Comparison of ENCODE assay signal across 26 mouse cellular contexts in the genomic region with DNA sequence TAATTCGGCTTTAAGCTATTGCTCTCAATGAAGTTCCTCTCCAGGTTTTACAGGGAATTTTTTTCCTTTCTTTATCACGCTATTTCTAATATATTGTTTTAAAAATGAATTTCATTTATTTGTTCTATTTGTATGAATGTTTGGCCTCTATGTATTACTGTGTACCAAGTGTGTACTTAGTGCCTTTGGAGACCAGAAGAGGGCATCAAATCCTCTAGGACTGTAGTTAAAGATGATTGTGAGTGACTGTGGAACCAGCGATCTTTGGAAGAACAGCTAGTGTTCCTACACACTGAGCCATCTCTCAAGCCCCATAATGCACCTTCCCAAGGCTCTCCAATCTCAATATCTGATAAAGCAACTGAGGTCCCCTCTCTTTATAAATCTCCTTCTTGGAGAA.
DNase-seq lines count a peak whose midpoint lies in the region; ATAC-seq and TF ChIP-seq lines count a peak whose summit lies in the region.
"Had no signal": no experiment of that assay in that cellular context is flagged by ENCODE, and none has a peak within 500 bp of the region (broad histone marks: within the 10 kb centered on the region; RNA-seq: fewer than 3 reads in every experiment).

No protein-coding gene starts in this region.

- WGBS in kidney, postnatal 0 days = 86% methylated on average over 3 of the region's 3 CpGs
- WGBS in midbrain, postnatal 0 days = 78% methylated on average over 3 of the region's 3 CpGs
- 78% methylated on average over 3 of the region's 3 CpGs for WGBS in midbrain, embryonic 15.5 days

- ATAC-seq in kidney, postnatal 0 days (replicated peaks; ENCODE audit: low FRiP score, low read depth) = no peak
- ATAC-seq in midbrain, postnatal 0 days (ENCODE audit: low FRiP score) = no peak
- no peak for ATAC-seq in midbrain, embryonic 15.5 days (replicated peaks)
- ATAC-seq: activated CD4-positive, CD25-positive, alpha-beta regulatory T cell, adult 4 months; forebrain, embryonic 14.5 days; intestine, postnatal 0 days had no signal

- no peak overlapping the region for H3K4me2 ChIP-seq in kidney, postnatal 0 days (ENCODE audit: low read length)
- H3K4me2 ChIP-seq in midbrain, postnatal 0 days (ENCODE audit: low read depth, low read length, poor library complexity, severe bottlenecking) = no peak overlapping the region
- H3K4me2 ChIP-seq in midbrain, embryonic 15.5 days = no peak overlapping the region
- H3K4me2 ChIP-seq: embryonic facial prominence, embryonic 12.5 days; embryonic facial prominence, embryonic 15.5 days; heart, embryonic 13.5 days; hindbrain, embryonic 12.5 days; hindbrain, embryonic 15.5 days had no signal

- DNase-seq in kidney, postnatal 0 days (ENCODE audit: low spot score) = no peak
- no peak for DNase-seq in kidney, postnatal 36 days
- no peak for DNase-seq in midbrain, postnatal 0 days (ENCODE audit: low spot score)
- peak; percentile 31 for DNase-seq in NIH3T3 (ENCODE audit: low read depth)
- no peak for DNase-seq in retina, embryonic 14.5 days (ENCODE audit: low spot score)
- no peak for DNase-seq in cerebellum, adult 18-20 months
- DNase-seq: adrenal gland, adult 8-10 months; adrenal gland, postnatal 25 days; cerebellum, adult 2 months; cerebellum, adult 9-11 months; cerebellum, postnatal 25 days; gastrocnemius, adult 2 months; gastrocnemius, postnatal 14 days; heart, adult 18-20 months; heart, postnatal 14 days had no signal

- TF ChIP-seq CTCF in kidney, postnatal 0 days (IDR thresholded peaks at IDR 0.05; ENCODE audit: low read depth) = peak; percentile 17; the same call in 1 of the 2 replicates
- TF ChIP-seq CTCF in midbrain, postnatal 0 days (IDR thresholded peaks at IDR 0.05) = 0 out of 2 replicates have a peak, but pooled peaks have one; percentile 3

- no peaks in the 10 kb centered on the region for H3K36me3 ChIP-seq in kidney, postnatal 0 days (ENCODE audit: insufficient read depth, low read length)
- H3K36me3 ChIP-seq in midbrain, postnatal 0 days (ENCODE audit: insufficient read depth, low read length) = no peaks in the 10 kb centered on the region
- no peaks in the 10 kb centered on the region for H3K36me3 ChIP-seq in midbrain, embryonic 15.5 days (replicated peaks)
- H3K36me3 ChIP-seq: embryonic facial prominence, embryonic 12.5 days; embryonic facial prominence, embryonic 15.5 days; G1E; heart, embryonic 10.5 days; heart, embryonic 13.5 days; hindbrain, embryonic 12.5 days; hindbrain, embryonic 15.5 days had no signal

- H3K27me3 ChIP-seq in kidney, postnatal 0 days (ENCODE audit: insufficient read depth, low read length) = no peaks in the 10 kb centered on the region
- H3K27me3 ChIP-seq in midbrain, postnatal 0 days (ENCODE audit: insufficient read depth, low read length) = no peaks in the 10 kb centered on the region
- no peaks in the 10 kb centered on the region; the same call in 1 of the 2 replicates for H3K27me3 ChIP-seq in midbrain, embryonic 15.5 days (replicated peaks)
- H3K27me3 ChIP-seq: embryonic facial prominence, embryonic 12.5 days; embryonic facial prominence, embryonic 15.5 days; heart, embryonic 13.5 days; hindbrain, embryonic 12.5 days; hindbrain, embryonic 15.5 days had no signal

- H3K4me1 ChIP-seq in kidney, postnatal 0 days (replicated peaks; ENCODE audit: insufficient read depth, low read length) = no peaks in the 10 kb centered on the region
- H3K4me1 ChIP-seq in midbrain, postnatal 0 days (ENCODE audit: insufficient read depth, low read length) = no peaks in the 10 kb centered on the region
- no peaks in the 10 kb centered on the region for H3K4me1 ChIP-seq in midbrain, embryonic 15.5 days
- H3K4me1 ChIP-seq: embryonic facial prominence, embryonic 12.5 days; embryonic facial prominence, embryonic 15.5 days; heart, embryonic 10.5 days; heart, embryonic 13.5 days; hindbrain, embryonic 12.5 days; hindbrain, embryonic 15.5 days had no signal

- H3K4me3 ChIP-seq in kidney, postnatal 0 days (replicated peaks; ENCODE audit: low read depth, low read length) = no peak overlapping the region
- H3K4me3 ChIP-seq in midbrain, postnatal 0 days (ENCODE audit: low read depth, low read length) = no peak overlapping the region
- H3K4me3 ChIP-seq in midbrain, embryonic 15.5 days = no peak overlapping the region
- H3K4me3 ChIP-seq: embryonic facial prominence, embryonic 12.5 days; embryonic facial prominence, embryonic 15.5 days; gastrocnemius, adult 2 months; heart, embryonic 10.5 days; heart, embryonic 13.5 days; hindbrain, embryonic 12.5 days; hindbrain, embryonic 15.5 days had no signal

- H3K27ac ChIP-seq in kidney, postnatal 0 days = no peak overlapping the region
- no peak overlapping the region for H3K27ac ChIP-seq in midbrain, postnatal 0 days (ENCODE audit: low read depth, low read length)
- H3K27ac ChIP-seq in midbrain, embryonic 15.5 days = no peak overlapping the region
- H3K27ac ChIP-seq: embryonic facial prominence, embryonic 12.5 days; embryonic facial prominence, embryonic 15.5 days; gastrocnemius, adult 2 months; heart, embryonic 10.5 days; heart, embryonic 13.5 days; hindbrain, embryonic 12.5 days; hindbrain, embryonic 15.5 days had no signal

- H3K9me3 ChIP-seq in kidney, postnatal 0 days (replicated peaks; ENCODE audit: low read length) = no peaks in the 10 kb centered on the region
- no peaks in the 10 kb centered on the region for H3K9me3 ChIP-seq in midbrain, postnatal 0 days (ENCODE audit: low read length)
- no peaks in the 10 kb centered on the region for H3K9me3 ChIP-seq in midbrain, embryonic 15.5 days
- H3K9me3 ChIP-seq: embryonic facial prominence, embryonic 12.5 days; embryonic facial prominence, embryonic 15.5 days; G1E; heart, embryonic 10.5 days; heart, embryonic 13.5 days; hindbrain, embryonic 12.5 days; hindbrain, embryonic 15.5 days had no signal

- no peak overlapping the region for H3K9ac ChIP-seq in kidney, postnatal 0 days (ENCODE audit: low read depth, low read length)
- H3K9ac ChIP-seq in midbrain, postnatal 0 days (replicated peaks; ENCODE audit: low read length, poor library complexity, severe bottlenecking) = no peak overlapping the region
- H3K9ac ChIP-seq in midbrain, embryonic 15.5 days = no peak overlapping the region
- H3K9ac ChIP-seq: embryonic facial prominence, embryonic 12.5 days; embryonic facial prominence, embryonic 15.5 days; heart, embryonic 13.5 days; hindbrain, embryonic 12.5 days; hindbrain, embryonic 15.5 days had no signal
